Mouse (Mus musculus): ENCODE measurements around the gene Ica1l.

The Ica1l gene

GRCm38 (mm10) chr1:59966171-59966785, 76.7 kb downstream of the Ica1l start:
- no peak for DNase-seq (ENCODE audit: low read depth, low spot score)

DNA sequence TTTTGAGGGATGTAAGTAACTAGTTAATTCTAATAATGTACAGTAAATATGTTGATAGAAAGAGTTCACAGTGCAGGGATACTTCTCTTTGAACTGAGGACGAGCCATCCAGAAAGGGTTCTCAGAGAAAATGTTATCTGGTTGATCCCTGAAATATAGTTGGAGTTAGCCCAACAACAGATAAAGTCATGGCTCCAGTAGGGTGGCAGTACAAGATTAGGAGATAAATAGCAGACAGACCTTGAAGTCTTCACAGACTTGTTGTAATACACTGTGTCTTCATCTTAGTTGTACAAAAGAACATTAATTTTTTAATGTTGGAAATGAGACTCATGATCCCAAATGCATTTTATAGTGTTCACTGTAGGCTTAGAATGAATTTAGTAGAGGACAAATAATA, 83.0 kb downstream of the Ica1l start:
- DNase-seq (ENCODE audit: low read depth, low spot score), result no peak

DNA sequence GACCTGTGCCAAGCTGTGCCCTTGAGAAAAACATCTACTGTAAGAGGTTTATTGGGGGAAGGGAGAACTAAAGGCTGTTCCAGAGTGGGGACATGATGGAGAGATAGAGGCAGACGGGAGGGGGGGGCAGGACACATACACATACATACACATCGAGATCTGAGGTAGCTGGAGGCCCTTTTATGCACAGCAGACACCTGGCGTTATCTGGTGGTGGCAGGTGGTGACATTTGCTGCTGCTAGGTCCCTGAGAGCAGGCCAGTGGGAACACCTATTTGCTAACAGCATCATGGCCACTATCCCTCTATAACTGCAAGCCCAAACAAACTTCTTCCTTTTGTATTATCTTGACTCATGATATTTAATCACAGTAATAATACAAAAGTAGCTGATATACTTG, 85.8 kb downstream of the Ica1l start:
- DNase-seq (ENCODE audit: low read depth, low spot score), result no peak

GRCm38 (mm10) chr1:59947509-59947908, 95.5 kb downstream of the Ica1l start:
- no peak for DNase-seq (ENCODE audit: low read depth, low spot score)

- DNase-seq (ENCODE audit: low read depth, low spot score), result no peak
These were observed 97.0 kb downstream of the Ica1l start for GRCm38 (mm10) chr1:59945969-59946368.

DNA sequence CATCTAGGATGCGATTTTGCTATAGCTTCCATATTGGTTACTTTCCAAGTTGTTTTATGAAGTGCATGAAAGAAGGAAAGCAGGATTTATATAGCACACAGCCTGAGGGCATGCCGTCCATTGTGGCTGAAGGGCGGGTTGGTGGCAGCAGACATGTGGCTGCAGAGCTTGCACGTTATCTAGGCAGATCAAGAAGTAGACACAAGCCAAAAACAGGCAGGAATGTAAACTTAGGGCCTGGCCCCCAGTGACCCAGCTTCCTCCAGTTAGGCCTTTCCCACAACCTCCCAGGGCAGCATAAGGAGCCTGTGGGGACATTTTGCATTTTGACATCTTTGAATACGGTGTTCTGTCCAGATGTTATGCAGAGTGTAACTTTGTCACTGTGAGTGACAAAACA, 99.2 kb downstream of the Ica1l start:
- no peak for DNase-seq (ENCODE audit: low read depth, low spot score)

- no peak for DNase-seq (ENCODE audit: low read depth, low spot score)
These were observed 100.8 kb downstream of the Ica1l start for GRCm38 (mm10) chr1:59942057-59942790.

- no peak for DNase-seq (ENCODE audit: low read depth, low spot score)
These were observed 101.9 kb downstream of the Ica1l start for GRCm38 (mm10) chr1:59941063-59941462.

- DNase-seq (ENCODE audit: low read depth, low spot score), result no peak
These were observed 110.0 kb downstream of the Ica1l start for GRCm38 (mm10) chr1:59932991-59933390.

Measured in retina, adult 2 months (tissue).